Mouse (Mus musculus) Muller cell, postnatal 12 days (primary cell): ENCODE measurements around the gene Gbx1.

Source experiments
- DNase-seq: peaks from one replicate; pipeline ENCODE4 v3.0.0-alpha.2; 2015; ENCODE audit errors: inconsistent ontology term

Gbx1 gene

GRCm38 (mm10) chr5:24477909-24478308, 49.1 kb downstream of the Gbx1 start:
- no peak for DNase-seq

GRCm38 (mm10) chr5:24475476-24476241, 51.3 kb downstream of the Gbx1 start:
- DNase-seq: no peak

GRCm38 (mm10) chr5:24474723-24475261, 52.2 kb downstream of the Gbx1 start:
- peak; percentile 74 for DNase-seq

- no peak for DNase-seq
These were observed 52.8 kb downstream of the Gbx1 start for GRCm38 (mm10) chr5:24474025-24474722.

- no peak for DNase-seq
These were observed 54.0 kb downstream of the Gbx1 start for GRCm38 (mm10) chr5:24472884-24473619.

GRCm38 (mm10) chr5:24470600-24470999, 56.4 kb downstream of the Gbx1 start:
- DNase-seq: no peak

- no peak for DNase-seq
These were observed 60.2 kb downstream of the Gbx1 start for GRCm38 (mm10) chr5:24466762-24467161.

- no peak for DNase-seq
These were observed 71.4 kb downstream of the Gbx1 start for GRCm38 (mm10) chr5:24455613-24456012.

- peak; percentile 38 for DNase-seq
These were observed 71.9 kb downstream of the Gbx1 start for GRCm38 (mm10) chr5:24455076-24455475.

GRCm38 (mm10) chr5:24453985-24454303, 73.1 kb downstream of the Gbx1 start:
- no peak for DNase-seq

- peak; percentile 47 for DNase-seq
These were observed 73.6 kb downstream of the Gbx1 start for GRCm38 (mm10) chr5:24453283-24453984.
